Mouse (Mus musculus) kidney, postnatal 25 days (tissue): ENCODE data around the gene Rap1a.

Source experiments
- DNase-seq, 2 experiments: peaks; one replicate each; pipeline ENCODE4 v3.0.0; 2021; ENCODE audit warnings: mixed read lengths in 2 of 2

Rap1a gene

DNA sequence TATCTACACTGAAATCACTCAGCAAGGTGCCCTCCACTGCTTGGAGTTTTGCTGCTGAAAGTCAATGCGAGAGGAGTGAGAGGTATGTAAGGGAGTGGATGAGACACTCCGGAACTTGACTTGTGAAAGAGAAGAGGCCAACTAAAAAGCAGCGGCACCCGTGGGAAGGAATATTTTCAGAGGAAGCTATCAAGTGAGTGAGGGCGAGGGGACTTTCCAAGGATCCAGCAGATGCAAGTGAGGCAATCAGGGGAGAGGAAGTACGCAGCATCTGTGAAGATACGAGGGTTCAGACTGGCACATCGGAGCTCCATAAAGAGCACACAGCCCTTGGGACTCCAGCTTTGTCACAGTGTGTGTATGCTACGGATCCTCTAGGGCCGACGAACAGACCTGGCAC lies 2.5 kb upstream of the Rap1a start:
- DNase-seq = no peak

DNA sequence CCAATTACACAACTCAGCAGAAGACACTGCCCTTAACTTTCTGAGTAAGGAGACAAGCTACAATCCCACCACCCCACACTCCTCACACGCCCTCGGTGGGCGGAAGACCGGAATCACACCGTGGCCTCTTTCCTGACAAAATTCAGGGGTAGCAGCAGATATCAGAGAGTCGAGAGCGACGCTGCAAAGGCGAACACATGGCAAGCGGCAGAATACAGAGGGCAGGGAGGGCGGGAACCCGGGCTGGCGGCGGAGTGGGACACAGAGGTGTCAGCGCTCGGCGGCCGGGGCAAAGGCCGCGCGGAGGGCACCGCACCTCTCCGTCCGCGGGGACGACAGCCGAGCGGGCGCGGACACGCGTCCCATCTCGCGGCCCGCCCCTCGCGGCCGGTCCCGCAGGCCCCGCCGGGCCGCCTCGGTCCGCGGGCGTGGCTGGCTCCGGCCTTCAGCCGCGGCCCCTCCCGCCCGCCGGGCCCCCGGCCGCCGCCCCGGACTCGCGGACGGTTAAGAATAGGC lies 403 bp downstream of the Rap1a start:
- DNase-seq = peak; percentile 37 to 75

DNA sequence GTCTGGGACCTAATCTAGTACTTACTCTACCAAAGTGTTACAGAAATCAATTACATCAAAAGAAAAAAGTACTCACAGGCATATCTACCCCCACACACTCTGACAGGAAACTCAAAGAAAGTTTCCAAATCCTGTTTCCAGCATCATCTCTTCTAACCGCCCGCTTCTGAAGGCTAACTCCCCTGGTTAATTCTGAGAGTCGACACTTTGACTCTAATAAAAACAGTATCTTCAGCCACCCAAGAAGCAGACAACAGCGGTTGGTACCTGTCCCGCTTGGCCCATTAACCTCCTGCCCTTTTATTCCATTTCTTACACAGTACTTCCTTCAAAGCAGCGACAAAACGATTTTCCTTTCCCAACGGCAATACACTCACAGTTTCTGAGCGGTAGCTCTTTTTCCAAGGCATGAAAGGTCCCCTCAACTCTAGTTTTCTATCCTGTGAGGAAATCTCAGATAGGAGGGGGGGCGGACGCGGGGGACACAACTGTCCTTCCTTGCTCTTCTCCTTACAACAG lies 921 bp downstream of the Rap1a start:
- peak in 1 of 2 experiments; percentile 23 for DNase-seq

DNA sequence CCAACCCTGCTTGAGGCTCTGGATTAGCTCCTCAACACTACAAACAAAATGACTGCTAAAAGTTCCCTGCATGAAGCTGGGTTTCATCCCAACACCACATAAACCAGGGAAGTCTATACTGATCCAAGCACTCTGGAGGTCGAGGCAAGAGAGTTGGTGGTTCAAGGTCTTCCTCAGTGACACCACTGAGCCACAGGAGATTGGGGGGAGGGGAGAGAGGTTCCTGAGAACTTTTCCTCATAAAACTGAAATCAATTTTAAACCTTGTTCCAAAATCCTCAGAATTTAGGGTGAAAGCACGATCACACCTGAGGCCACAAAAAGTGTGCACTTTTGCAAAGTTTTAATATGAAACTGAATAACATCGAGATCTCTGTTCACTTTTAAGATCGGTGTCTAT lies 1.8 kb downstream of the Rap1a start:
- DNase-seq = no peak

DNA sequence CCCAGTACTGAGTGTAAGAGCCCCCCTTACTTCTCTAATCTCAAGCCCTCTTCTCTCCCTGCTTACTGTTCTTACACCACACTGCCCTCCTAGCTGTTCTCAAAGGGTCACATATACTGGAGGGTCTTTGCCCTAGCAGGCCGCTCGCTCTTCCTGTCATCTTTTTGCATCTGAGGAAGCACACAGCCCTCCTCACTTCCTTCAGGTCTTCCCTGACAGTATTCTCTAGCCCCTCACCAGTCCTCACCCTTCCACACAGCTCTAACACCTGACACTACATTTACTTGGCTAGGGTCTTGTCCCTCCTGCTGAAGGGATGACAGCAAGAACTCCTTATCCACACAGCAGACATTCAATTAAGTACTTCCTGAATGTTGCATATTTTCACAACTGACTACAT lies 2.4 kb downstream of the Rap1a start:
- no peak for DNase-seq

DNA sequence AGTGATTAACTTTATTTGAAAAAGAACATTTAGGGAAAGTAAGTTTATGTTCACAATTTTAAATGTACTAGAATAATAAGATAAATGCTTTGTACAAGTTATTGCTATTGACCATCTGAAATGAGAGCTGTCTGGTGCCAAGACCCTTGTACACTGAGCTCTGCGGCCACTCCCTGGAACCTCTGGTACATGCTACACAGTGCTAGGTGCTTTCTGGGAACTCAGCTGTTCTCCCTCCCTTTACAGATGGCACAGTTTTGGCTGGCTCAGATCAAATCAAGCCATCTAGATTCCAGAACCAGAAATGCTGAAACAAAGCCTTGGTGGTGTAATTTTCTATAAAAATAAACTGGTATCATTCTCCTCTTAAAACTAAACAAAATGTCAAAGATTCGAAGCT lies 3.7 kb downstream of the Rap1a start:
- DNase-seq = no peak

DNA sequence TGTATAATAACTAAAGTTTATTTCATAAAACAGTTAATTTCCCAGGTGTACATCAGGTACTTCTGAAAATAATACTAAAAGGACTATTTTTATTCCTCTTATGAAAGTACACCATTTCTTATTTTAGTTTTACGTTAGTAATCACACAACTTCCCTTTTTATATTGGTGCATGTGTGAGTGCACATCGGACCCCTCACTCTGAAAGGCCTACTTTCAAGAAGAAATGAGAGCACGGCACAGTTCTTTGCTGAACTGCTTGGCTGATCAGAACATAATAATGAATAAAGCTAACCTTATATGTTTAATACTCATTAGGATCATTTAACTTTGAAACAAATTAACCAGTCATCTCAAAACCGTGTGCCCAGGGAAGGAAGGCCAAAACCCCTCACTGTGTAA lies 4.4 kb downstream of the Rap1a start:
- no peak for DNase-seq

DNA sequence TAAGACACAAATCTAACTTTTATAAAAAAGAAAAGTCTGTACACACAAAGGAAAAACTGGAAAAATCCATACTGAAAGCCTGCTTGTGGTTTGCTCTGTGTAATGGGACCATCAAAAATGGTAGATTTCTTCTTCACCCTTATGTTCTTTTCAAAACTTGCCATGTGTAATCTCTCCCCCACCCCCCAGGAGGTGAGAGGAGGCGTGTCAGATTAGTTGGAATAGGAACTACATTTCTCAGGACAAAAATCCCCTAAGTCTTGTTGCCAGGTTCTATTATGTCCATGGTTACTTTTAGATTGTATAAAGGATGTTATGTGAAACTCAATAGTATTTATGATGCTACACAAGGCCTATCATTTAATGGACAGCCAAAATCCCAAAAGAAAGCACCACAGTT lies 6.8 kb downstream of the Rap1a start:
- no peak for DNase-seq

DNA sequence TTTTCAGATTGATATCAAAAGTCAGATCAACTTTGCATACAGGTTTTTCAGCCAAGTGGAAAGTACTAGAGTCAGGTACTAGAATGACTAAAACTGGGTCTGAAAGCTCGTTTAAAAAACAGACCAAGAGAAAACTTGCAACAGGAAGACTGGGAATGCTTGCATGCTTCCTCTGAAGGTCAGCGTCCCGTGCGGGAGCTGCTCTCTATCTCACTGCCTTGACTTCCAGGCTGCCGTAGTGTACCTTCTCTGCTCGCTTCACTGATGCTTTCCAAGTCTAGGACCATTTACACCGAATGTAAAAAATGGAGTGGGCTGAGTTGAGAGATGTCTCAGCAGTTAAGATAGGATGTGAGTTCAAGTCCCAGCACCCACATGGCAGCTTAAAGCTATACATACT lies 8.8 kb downstream of the Rap1a start:
- DNase-seq = no peak

DNA sequence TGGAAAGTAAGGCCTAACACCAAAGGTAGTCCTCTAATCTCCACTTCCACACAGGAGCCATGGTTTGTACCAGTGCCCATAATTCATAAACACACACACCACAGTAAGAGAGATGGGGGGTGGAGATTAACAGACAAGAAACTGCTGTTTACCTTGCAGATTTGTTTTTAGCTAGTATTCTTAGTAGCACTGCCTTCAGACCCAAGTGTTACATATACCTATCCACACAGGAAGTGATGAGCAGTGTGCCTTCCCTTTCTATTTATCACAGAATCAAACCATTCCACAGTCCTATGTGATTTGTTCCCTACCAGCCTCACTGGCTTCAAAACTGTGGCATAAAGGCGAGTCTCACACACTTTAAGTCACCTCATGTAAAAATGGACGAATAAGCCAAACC lies 10.0 kb downstream of the Rap1a start:
- no peak for DNase-seq

DNA sequence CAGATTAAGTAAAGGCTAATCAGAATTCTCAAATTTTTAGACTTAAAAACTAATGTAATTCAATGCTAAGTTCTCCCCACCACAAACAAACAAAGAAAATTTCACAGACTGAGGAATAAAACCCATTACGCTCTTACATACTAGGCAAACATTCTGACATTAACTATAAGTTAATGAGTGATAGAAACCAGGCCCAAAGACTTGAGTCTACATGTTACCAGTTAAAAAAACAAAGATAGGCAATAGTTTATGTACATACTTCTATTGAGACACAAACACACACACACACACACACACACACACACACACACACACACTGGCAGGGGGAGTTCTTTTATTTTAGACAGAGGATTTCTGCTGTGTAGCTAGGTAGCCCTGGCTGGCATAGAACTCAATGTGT lies 10.8 kb downstream of the Rap1a start:
- DNase-seq = no peak

DNA sequence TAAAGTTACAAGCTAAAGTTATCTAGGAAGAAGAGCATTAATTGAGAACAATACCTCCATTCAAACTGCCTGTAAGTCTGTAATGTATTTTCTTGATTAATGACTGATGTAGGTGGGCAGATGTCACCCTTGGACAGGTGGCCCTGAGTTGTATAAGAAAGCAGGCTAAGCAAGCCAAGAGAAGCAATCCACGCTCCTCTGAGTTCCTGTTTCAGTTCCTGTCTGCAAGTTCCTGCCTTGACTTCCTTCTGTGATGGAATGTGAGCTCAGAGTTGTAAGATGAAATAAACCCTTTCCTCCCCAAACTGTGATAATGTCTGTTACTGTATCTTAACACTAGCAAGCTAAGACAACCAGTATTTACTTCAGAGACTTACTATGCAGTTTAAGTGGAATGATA lies 11.4 kb downstream of the Rap1a start:
- no peak for DNase-seq

DNA sequence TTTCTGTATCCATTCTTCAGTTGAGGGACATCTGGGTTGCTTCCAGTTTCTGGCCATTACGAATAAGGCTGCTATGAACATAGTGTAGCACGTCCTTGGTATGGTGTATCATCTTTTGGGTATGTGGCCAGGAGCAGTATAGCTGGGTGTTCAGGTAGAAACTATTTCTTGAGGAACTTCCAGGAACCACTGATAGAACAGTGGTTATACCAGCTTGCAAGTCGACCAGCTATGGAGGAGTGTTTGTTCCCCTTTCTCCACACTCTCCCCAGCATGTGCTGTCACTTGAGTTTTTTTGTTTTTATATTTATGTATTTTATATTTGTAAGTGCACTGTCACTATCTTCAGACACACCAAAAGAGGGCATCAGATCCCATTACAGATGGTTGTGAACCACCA lies 13.8 kb downstream of the Rap1a start:
- DNase-seq = no peak

DNA sequence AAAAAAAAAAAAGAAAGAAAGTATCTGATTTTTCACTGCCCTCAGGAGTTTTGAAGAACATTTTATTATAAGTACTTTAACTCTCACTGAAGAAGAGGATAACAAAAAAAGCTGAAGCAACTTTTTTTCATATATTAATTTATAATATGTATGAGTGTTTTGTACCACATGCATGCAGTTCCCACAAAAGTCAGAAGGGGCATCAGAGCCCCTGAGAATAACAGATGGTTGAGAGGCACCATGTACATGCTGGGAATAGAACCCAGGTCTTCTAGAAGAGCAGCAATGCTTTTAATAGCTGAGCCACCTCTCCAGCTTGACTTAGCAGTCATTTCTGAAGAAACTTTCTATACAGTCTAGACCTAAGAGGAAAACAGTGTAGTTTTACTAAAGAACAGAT lies 15.3 kb downstream of the Rap1a start:
- DNase-seq = no peak

DNA sequence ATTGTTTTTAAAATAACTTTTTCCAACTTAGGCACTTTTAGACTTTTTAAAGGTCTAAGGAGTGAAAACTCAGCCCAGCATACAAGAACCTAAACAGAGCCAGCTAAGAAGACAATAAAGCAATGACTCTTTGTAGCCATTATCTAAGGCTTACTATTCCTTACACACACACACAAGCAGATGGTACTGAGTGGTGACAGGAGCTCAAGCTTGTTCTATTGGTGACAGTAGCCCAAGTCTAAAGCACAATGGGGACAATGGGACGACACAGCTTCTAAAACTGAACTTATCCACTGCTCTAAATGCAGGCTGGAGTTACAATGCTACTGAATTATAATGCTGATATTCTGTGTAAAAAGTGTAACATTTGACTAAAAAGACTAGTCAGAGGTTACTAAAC lies 17.3 kb downstream of the Rap1a start:
- no peak for DNase-seq

DNA sequence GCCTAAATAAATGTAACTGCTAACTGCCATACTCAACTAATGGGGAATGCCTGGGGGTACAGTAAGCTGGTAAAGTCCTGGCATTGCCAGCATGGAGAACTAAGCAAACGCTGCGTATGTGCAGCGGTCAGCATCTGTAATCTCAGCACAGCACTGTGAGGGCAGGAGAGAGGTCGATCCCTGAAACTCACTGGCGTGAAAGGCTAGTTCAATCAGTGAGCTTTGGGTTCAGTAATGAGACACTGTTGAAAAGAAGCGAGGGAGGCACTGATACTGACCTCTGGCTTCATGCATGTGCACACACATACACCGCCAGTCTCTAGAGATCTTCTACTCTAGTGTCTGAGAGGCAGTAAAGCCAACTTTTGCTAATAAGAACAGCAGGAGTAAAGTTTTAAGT lies 18.7 kb downstream of the Rap1a start:
- no peak for DNase-seq

DNA sequence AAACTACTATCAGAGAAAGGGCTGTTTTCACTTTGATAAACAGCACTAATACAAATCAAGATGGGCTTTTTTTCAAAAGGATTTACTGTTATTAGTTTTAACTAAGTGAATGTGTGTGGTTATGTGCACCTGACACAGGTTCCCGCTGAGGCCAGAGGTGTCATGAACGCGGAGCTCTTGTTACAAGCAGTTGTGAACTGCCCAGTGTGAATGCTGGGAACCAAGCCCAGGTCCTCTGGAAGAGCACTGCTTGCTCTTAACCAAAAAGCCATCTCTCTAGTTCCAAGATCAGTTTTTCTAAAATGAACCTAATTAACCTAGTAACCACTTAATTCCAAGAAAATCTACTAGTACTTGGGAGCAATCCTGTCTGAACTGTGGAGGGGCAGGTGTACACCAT lies 23.1 kb downstream of the Rap1a start:
- DNase-seq = no peak

DNA sequence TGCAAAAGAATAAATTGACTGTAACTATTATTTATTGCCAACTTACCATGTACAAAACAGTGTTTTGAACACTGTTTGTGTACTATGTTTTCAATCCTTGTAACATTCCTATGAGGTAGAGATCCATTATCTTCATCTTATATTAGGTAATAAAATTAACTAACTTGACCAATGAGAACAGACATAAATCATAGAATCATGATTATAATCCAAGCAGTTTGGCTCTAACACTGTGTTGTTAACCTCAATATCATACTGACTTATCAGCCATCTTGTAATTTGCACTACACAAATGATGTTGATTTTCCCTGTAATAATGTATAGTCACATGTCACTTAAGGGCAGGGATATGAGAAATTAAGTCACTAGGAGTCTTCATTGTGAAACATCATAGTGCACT lies 26.6 kb downstream of the Rap1a start:
- no peak for DNase-seq

DNA sequence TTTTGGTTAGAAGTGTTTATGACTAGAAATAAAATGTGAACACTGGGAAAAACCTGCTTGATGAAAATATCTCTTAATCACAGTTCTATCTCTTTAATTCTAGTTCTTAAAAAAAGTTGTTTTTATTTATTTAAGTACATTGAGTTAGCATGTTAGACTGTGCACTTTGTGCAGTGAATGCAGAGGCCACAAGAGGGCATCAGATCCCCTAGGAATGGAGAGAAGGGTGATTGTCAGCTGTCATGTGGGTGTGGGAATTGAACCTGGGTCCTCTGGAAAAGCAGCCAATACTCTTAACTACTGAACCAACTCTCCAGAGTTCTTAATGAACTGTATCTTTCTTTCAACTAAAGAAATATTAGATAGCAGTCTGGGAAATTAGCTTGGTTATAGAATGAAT lies 29.6 kb downstream of the Rap1a start:
- DNase-seq = peak; percentile 44 to 45

DNA sequence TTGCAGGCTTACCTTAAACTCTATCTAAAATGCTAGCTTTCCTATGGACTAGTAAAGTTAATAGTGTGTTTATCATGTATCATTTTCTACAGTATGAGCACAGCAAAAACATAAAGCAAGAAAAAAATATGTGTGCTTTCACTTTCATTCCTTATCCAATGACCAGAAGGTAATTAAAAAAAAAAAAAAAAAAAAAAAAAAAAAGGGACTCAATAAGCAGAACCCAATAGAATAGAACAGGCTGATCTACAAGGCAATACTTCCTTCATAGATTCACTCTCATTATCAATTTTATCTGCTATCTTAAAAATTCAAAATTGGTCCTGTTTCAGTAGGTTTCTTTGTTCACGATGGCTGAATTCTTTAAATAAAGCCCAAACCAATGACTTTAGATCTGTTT lies 30.3 kb downstream of the Rap1a start:
- no peak for DNase-seq

DNA sequence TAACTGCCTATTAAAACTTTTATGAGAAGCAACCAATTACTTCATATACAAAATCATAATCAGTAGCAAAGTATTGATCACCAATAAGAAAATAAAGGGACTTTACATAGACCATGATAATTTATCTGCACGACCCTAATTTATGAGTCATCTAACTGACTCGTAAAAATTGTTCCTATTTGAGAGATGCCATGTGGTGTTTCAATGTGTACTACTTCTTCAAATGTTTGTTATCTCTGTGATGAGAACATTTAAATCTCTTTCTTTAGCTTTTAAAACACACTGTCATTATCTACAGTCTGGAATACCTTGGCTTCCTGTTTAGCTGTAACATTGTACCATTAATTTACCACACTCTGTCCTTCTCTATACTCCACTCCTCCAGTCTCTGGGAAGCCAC lies 31.8 kb downstream of the Rap1a start:
- no peak for DNase-seq

DNA sequence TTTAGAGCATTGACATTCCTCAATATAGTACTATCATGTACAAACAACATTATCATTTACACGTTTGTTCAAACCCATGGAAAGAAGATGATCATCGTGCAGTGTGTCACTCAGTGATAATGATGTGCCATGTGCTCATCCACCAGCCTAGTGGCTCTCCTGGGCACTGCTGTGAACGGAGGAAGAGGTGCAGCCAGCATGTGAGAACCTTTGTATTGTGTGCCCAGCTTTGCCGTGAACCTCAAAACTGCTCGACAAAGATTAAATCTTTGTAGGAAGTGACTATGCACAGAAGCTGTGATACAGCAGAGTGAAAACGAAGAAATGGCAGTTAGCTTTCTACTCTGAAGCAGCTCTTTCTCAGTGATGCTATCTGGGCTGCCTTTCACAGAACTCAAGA lies 32.6 kb downstream of the Rap1a start:
- DNase-seq = no peak

DNA sequence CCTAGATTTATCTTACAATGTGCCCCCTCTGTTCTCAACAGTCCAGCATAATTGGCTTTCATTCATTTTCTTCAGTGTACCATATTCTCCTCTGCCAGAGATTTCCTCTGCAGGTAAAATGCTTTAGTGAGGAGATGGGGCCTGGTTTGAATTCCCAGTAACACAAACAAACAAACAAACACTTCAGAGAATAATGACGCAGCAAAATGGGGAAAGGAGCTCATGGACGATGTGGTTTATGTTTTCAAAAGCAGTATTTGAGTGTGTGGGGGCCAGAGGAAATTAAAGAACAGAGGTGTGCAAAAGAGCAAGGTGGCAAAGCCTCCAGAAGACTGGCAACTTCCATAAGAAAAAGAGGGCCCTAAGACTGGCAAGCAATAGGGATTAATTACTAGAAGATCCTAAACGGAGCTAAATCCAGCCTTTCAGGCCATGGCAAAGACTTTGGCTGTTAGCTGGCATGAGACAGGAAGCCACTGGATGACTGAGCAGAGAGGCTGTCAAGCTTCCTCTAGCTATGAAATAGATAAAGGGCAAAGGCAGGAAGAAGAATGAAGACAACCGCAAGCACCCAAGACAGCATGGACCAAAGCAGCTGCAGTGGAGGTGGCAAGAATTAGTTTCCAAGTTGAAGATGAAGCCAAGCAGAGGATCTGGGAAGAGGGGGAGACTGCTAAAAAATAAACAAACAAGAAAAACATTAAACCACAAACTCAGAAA lies 37.8 kb downstream of the Rap1a start:
- no peak for DNase-seq

DNA sequence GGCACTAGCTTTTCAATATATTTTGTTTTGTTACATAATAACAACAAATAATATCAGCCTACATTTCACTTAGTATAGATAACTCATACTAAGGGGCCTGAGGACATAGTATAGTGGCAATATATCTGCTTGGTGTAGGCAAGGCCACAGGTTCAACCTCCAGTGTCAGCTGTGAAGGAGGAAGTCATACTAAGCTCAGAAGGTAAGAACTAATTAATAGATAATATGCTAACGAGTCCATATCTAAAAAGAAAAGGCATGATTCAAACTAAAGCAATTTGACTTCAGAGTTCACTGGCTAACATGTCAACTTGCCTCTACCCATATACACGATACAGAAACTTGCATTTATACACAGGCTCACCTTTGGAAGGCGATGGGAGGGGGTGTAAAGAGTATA lies 41.1 kb downstream of the Rap1a start:
- no peak for DNase-seq

DNA sequence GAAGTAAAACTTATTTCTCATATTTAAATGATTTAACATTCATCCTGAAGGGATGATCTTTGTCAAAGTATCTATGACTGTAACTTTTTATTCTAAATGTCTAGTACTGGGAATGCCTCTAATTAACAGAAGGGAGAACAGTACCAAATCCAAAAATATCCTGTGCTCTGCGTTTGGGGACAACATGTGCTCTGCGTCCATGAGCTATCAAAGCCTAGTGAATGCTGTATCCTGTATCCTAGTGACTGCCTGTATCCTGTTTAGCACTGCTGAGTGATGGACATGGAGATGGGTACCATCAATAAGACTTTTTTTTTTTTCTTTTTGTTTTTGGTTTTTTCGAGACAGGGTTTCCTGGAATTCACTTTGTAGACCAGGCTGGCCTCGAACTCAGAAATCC lies 42.5 kb downstream of the Rap1a start:
- DNase-seq = no peak
